Mouse (Mus musculus) thymus, postnatal 25 days (tissue): ENCODE measurements around the gene Psg20.
"Not testable (repeated sequence)": the region's sequence is repeated elsewhere in the genome, so short reads cannot be mapped to it uniquely, and the experiment has no call there.

ENCODE experiments used
- DNase-seq: peaks from one replicate; pipeline ENCODE4 v3.0.0; 2022

Gene Psg20

DNA sequence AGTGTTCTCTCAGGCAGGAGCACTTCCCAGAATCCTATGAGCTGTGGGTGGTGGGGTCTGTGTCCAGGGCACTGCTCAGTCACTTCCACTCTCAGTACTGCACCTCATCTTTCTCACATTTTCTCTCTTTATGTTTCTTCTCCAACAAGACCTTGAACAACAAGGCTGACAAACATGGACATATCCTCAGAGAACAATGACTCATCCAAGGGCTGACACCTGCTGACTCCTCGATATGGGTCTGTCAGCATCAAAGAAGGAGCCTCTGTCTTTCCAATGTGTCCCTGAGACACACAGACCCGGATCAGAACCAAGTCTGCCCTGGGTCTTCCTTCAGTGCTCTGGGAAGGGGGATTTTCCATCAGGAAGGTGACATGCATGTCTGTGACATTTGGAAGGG lies at the start of gene Psg20:
TSS of gene Psg20 (minus strand) at position 101 of the 400 bp plus-strand sequence.
- no peak for DNase-seq

DNA sequence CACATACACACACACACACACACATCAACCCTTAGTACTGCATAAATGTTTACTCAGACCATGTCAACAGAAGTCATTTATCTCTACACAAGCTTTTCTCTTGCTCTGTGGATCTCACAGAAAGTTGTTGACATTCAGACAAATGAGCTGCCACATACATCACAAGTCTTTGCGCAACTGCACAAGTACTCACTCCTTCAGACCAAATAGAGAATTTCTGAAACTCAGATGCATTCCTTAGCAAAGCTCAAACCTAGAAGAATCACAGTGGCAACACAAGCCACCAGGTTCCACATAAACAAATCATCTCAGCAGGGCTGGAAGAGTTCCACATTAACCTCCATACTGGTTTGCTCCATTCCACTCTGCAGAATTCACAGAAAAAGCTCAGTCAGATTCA lies 48.5 kb upstream of the Psg20 start:
- no peak for DNase-seq

DNA sequence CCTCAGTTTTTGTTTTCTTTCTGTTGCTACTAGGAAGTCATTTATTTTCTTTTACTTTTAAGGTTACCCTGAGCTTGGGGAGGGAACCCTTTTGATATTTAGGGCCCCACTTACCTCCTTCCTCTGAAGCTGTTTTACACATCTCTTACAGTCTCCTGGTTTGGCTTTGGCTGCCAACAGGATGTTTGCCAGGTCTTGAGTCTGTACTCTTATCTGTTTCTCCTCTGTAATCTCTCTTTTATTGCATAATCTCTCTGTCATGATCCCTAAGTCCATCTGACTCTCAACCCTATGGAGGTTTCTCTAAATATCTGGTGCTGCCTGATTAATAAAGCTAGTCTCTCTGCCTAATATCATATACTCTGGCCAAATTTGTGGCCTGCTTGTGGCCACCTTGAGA lies 47.1 kb upstream of the Psg20 start:
- no peak for DNase-seq

DNA sequence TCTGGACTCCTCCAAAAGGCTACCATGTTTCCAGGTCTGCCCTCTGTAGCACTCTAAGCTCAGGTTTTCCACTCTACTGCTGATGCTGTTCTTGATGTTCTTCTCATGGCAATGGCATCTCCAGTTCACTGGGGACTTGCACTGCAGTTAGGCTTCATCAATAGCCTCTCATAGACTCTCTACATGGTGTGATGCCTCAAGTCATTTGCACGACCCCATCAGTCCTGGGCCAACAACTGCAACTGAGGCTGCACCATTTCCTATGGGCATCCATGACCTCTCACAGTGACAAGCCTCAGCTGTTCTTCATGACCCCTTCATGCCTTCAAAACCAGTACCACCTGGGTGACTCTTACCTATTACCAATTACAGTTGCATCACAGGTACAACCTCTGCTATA lies 42.4 kb upstream of the Psg20 start:
- no peak for DNase-seq

DNA sequence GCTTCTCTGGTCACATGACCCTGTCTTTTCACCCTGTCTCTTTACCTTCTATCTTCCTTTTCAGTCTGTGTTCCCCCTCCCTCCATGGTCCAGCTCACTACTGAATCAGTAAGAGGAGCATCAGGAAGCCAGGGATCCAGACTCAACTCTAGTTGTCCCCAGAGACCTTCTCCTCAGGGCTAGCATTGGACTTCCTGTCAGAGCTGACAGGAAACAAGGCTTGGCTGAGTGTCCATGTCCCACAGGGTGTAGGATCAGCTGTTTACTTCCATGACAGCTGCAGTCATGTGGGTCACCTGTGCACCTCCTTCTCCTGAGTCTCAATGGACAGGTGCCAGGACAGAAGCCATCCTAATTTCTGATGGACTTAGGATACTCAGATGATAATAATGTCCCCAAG lies 39.9 kb upstream of the Psg20 start:
- DNase-seq = not testable (repeated sequence)

DNA sequence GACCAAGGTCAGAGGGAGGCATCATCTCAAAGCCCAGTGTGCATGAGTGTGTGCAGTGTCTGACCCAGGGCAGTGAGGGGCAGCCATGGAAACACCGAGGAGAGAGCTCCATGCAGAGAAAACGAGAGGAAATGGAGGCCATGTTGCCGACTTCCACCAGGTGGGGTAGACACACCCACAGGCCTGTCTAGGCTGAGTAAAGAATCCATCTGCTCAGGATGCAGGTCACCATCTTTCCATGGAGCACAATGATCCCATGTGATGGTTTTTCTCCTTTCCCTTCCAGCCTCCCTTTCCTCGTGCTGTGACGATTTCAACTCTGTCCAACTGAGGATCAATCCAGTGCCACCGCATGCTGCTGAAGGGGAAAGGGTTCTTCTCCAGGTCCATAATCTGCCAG lies 38.0 kb upstream of the Psg20 start:
- no peak for DNase-seq

DNA sequence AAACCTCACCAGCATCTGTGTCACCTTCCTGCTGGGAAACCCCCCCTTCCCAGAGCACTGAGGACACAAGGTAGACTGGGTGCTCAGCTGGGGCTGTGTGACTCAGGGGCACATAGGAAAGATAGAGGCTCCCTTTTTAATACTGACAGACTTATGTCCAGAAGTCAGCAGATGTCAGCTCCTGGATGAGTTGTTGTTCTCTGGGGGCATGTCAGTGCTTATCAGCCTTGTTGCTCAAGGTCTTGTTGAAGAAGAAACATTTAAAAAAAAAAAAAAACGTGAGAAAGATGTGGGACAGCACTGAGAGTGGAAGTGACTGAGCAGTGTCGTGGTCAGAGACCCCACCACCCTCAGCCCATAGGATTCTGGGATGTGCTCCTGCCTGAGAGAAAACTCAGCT lies 31.8 kb upstream of the Psg20 start, which contains the start of gene Psg22:
TSS of gene Psg22 (plus strand) at position 301 of the 400 bp plus-strand sequence.
- DNase-seq = no peak

DNA sequence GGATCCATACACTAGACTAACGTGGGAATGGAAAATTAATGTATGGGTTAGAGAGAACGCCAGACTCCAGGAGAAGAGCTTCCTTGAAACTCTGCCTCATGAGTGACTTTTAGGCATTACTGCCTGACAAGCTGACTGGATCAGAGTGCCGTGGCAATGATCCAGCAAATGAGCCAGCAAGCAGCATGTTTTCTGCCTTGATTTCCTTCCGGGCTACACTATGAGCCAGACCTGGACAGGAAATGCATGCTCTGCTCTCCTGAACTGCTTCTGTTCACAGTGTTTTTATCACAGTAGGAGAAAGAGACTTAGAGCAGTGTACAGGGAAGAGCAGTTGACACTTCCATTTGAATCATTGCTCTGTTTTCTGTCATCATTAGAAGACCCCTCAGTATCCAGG lies 29.6 kb upstream of the Psg20 start:
- DNase-seq = no peak

DNA sequence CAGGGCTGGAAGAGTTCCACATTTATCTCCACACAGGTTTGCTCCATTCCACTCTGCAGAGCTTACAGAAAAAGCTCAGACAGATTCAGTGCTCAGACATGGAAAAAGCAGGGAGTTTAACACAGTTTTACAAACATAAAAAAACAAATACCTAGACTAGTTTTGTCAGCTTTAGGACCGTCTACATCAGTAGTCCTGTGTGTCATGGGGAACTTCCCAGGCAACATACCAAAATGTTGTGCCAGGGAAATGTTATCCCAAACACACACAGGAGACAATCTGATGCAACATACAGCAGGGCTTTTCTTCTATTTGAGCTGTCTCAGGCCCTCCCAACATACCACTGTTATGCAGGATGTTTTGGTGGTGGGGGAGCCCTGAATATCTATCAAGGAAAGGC lies 24.9 kb upstream of the Psg20 start:
- DNase-seq = no peak

DNA sequence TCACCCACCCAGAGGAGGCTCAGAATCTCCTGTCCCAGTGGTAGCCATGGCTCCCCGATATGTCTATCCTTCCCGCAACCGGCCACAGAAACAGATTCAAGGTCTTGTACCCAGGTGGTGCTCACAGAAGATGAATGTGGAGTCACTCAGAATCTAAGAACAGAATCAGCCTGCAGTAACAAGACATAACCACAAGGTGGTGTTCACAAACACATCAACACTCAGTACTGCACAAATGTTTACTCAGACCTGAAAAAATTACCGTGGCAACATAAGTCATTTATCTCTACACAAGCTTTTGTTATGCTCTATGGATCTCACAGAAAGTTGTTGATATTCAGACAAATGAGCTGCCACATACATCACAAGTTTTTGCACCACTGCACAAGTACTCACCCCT lies 24.3 kb upstream of the Psg20 start:
- not testable (repeated sequence) for DNase-seq

DNA sequence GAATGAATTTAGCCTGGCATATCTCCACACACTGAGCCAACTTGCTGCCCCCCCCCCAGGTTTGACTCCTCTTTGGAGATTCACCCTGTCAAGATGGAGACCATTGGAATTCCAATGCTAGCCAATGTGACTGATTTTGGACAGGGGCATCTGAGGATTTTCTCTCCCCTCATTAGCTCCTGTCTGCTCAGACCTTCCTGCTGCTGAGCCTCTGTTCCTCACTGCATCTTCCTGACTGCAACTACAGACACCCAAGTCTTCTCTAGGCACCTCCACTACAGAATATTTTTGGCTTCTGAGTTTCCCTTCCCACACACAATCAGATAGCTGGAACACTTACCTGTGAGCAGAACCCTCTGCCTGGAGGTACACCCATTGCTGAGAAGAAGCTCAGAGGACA lies 399 bp downstream of the Psg20 start:
- DNase-seq = no peak

DNA sequence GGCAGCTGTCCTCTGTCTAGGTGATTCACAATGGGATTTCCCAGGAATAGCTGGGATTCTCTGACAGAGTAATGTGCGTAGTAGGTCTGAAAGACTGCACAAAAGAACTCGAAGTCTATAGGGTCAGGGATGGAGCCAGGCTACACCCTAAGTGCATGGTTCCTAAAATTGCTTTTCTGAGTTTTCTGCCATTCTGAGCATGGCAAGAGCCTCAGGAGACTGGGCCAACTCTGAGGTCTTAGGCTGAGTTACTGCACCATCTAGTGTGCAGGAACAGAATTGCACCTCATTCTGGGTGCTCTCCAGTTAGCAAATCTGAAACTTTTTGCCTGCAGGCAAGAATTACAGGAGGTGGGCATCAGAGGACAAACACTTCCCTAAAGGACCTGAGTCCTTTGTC lies 6.2 kb downstream of the Psg20 start:
- DNase-seq = no peak

DNA sequence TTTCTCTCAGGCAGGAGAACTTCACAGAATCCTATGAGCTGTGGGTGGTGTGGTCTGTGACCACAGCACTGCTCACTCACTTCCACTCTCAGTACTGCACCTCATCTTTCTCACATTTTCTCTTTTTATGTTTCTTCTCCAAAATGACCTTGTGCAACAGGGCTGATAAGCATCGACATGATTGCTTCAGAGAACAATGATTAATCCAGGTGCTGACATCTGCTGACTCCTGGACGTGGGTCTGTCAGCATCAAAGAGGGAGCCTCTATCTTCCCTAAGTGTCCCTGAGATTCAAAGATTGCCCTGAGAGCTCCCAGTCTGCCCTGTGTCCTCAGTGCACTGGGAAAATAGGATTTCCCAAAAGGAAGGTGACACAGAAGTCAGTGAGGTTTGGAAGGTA lies 29.4 kb downstream of the Psg20 start, which contains the start of gene Psg21:
TSS of gene Psg21 (minus strand) at position 101 of the 400 bp plus-strand sequence.
- not testable (repeated sequence) for DNase-seq

DNA sequence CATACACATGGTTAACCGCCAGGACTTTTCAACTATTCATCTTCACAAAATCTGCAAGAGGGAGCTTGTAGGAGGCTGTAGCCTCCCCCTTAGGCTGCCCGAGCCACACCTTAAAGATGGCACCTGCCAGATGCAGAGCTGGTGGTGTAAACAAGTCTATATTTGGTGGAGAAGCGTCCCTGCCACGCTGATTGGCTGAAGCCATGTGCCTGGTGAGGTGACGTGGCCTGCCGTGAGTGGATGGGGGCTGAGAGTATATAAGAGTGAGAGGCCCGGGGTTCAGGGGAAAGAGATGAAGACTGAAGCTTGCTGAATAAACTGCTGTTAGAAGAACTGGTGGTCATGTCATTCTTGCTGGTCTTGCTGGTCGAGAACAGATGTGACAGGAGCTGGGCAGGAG lies 59.1 kb downstream of the Psg20 start:
- not testable (repeated sequence) for DNase-seq
